Mouse (Mus musculus): Measurements from ENCODE around the gene Ndufs7. TPM values are rescaled to one million over a fixed set of nuclear protein-coding genes. Genes with fewer than 3 reads are reported as not detected.
A peak's percentile ranks its signal among the peaks of the same experiment; 100 is the strongest.

The Ndufs7 gene
- total RNA-seq, 2 experiments from 2014 or later = 43.9 to 109 TPM

- no peak for ATAC-seq (replicated peaks; ENCODE audit: low FRiP score, poor library complexity, severe bottlenecking)
Observed at GRCm38 (mm10) chr10:80282481-80283441, 33.8 kb downstream of the Ndufs7 start.

GRCm38 (mm10) chr10:80285222-80286070 lies 36.5 kb downstream of the Ndufs7 start:
- no peak for ATAC-seq (replicated peaks; ENCODE audit: low FRiP score, poor library complexity, severe bottlenecking)

GRCm38 (mm10) chr10:80288097-80288496 lies 39.2 kb downstream of the Ndufs7 start:
- ATAC-seq (replicated peaks; ENCODE audit: low FRiP score, poor library complexity, severe bottlenecking) = no peak

GRCm38 (mm10) chr10:80288657-80289056 lies 39.7 kb downstream of the Ndufs7 start:
- ATAC-seq (replicated peaks; ENCODE audit: low FRiP score, poor library complexity, severe bottlenecking) = no peak

- peak; percentile 92 for ATAC-seq (replicated peaks; ENCODE audit: low FRiP score, poor library complexity, severe bottlenecking)
Observed at GRCm38 (mm10) chr10:80292251-80293146, 43.6 kb downstream of the Ndufs7 start, which contains the start of gene Rps15. Rps15 (plus strand) TSS chr10:80292453.

GRCm38 (mm10) chr10:80293325-80293724 lies 44.4 kb downstream of the Ndufs7 start:
- ATAC-seq (replicated peaks; ENCODE audit: low FRiP score, poor library complexity, severe bottlenecking) = no peak

GRCm38 (mm10) chr10:80294311-80294710 lies 45.4 kb downstream of the Ndufs7 start:
- no peak for ATAC-seq (replicated peaks; ENCODE audit: low FRiP score, poor library complexity, severe bottlenecking)

- no peak for ATAC-seq (replicated peaks; ENCODE audit: low FRiP score, poor library complexity, severe bottlenecking)
Observed at GRCm38 (mm10) chr10:80294788-80295303, 45.9 kb downstream of the Ndufs7 start.

- peak; percentile 55 for ATAC-seq (replicated peaks; ENCODE audit: low FRiP score, poor library complexity, severe bottlenecking)
Observed at GRCm38 (mm10) chr10:80295618-80296425, 46.9 kb downstream of the Ndufs7 start, which contains the start of gene Apc2. Apc2 (plus strand) TSS chr10:80295977.

GRCm38 (mm10) chr10:80296824-80297223 lies 47.9 kb downstream of the Ndufs7 start:
- no peak for ATAC-seq (replicated peaks; ENCODE audit: low FRiP score, poor library complexity, severe bottlenecking)

GRCm38 (mm10) chr10:80297526-80298133 lies 48.7 kb downstream of the Ndufs7 start:
- no peak for ATAC-seq (replicated peaks; ENCODE audit: low FRiP score, poor library complexity, severe bottlenecking)

- ATAC-seq (replicated peaks; ENCODE audit: low FRiP score, poor library complexity, severe bottlenecking) = no peak
Observed at GRCm38 (mm10) chr10:80298571-80299281, 49.8 kb downstream of the Ndufs7 start.

- ATAC-seq (replicated peaks; ENCODE audit: low FRiP score, poor library complexity, severe bottlenecking) = no peak
Observed at GRCm38 (mm10) chr10:80299301-80299700, 50.4 kb downstream of the Ndufs7 start.

GRCm38 (mm10) chr10:80299824-80300223 lies 50.9 kb downstream of the Ndufs7 start:
- no peak for ATAC-seq (replicated peaks; ENCODE audit: low FRiP score, poor library complexity, severe bottlenecking)

GRCm38 (mm10) chr10:80300672-80301181 lies 51.8 kb downstream of the Ndufs7 start:
- ATAC-seq (replicated peaks; ENCODE audit: low FRiP score, poor library complexity, severe bottlenecking) = no peak

GRCm38 (mm10) chr10:80301256-80302081 lies 52.5 kb downstream of the Ndufs7 start:
- no peak for ATAC-seq (replicated peaks; ENCODE audit: low FRiP score, poor library complexity, severe bottlenecking)

- ATAC-seq (replicated peaks; ENCODE audit: low FRiP score, poor library complexity, severe bottlenecking) = no peak
Observed at GRCm38 (mm10) chr10:80302082-80302355, 53.1 kb downstream of the Ndufs7 start.

Measured in erythroid progenitor cell, adult 5-6 weeks (primary cell).